Mouse (Mus musculus) testis, adult 2 months (tissue): ENCODE measurements at regions not wholly inside any gene's neighbourhood (a gene's known extent, or its start where the extent isn't known, plus 50 kb on each side); places are given as distances from the start of the nearest gene placed in this dataset.

Experiments
- CTCF ChIP-seq: fragments of 200-500 bp; IDR thresholded peaks from 2 replicates; pipeline ENCODE4 v1.5.1; 2012; ENCODE audit warnings: low read depth, mild to moderate bottlenecking, inconsistent platforms, low read length, moderate library complexity; ENCODE audit not compliant: control insufficient read depth, insufficient read depth, insufficient replicate concordance
- POLR2A ChIP-seq: fragments of 200-500 bp; IDR thresholded peaks from 2 replicates; pipeline ENCODE4 v1.6.1; 2012; ENCODE audit warnings: low read depth, mild to moderate bottlenecking, inconsistent platforms, low read length, moderate library complexity; ENCODE audit not compliant: control insufficient read depth

GRCm38 (mm10) chr14:66534671-66535070 lies 525.7 kb upstream of the Gulo start:
- no peak for TF ChIP-seq CTCF
- TF ChIP-seq POLR2A, result no peak
